Mouse (Mus musculus) heart, adult 2 months (tissue): ENCODE measurements around the gene Ypel2.

Experiments
- CTCF ChIP-seq: fragments of 200-600 bp; IDR thresholded peaks from 2 replicates; pipeline ENCODE4 v1.8.1; 2022; ENCODE audit warnings: antibody characterized with exemption, mild to moderate bottlenecking, moderate library complexity
- EP300 ChIP-seq: fragments of 200-500 bp; IDR thresholded peaks from 2 replicates; pipeline ENCODE4 v1.6.1; 2011; ENCODE audit warnings: low read depth, low read length, control low read depth; ENCODE audit not compliant: insufficient read depth
- POLR2A ChIP-seq: fragments of 200-500 bp; IDR thresholded peaks from 2 replicates; pipeline ENCODE4 v1.6.1; 2011; ENCODE audit warnings: mild to moderate bottlenecking, low read depth, low read length, control low read depth; ENCODE audit not compliant: insufficient read depth

DNA sequence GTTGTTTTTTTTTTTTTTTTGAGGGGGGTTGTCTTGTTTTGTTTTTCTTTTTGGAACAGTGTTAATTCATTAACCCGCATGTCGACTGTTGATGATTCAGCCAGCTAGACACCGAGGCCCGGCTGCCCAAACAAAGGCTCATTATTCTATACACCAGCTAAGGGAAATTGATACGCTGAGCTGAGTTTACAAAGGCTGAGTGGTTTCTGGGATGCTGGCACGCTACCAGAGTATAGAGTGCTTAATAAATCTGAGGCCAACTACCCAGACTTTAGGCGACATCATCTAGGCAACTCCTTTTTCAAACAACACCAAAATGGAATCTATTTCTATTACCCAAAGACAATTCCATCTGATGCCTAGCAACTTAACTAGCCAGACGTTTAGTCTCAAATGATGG, 13.9 kb upstream of the Ypel2 start:
- TF ChIP-seq CTCF: no peak
- TF ChIP-seq EP300: no peak
- no peak for TF ChIP-seq POLR2A
